Mouse (Mus musculus) embryonic stem cell, embryonic (primary cell): ENCODE data around the gene Filip1.

Source experiments
- CTCF ChIA-PET, 4 experiments: fragments of 300-600 bp in 2 of 4; fragments of 350-600 bp in 2 of 4; sonication (Branson Sonifier 250); formaldehyde crosslinking; loops; one replicate each; lab custom pipeline; 2022; ENCODE audit warnings: inconsistent platforms in 2 of 4; lab: Charles Lee
- POLR2A ChIA-PET, 4 experiments: fragments of 300-600 bp in 2 of 4; fragments of 350-600 bp in 2 of 4; sonication (Branson Sonifier 250); formaldehyde crosslinking; loops; one replicate each; lab custom pipeline; 2022; ENCODE audit warnings: antibody characterized with exemption in 4 of 4, inconsistent platforms in 1 of 4; lab: Charles Lee

The Filip1 gene

DNA sequence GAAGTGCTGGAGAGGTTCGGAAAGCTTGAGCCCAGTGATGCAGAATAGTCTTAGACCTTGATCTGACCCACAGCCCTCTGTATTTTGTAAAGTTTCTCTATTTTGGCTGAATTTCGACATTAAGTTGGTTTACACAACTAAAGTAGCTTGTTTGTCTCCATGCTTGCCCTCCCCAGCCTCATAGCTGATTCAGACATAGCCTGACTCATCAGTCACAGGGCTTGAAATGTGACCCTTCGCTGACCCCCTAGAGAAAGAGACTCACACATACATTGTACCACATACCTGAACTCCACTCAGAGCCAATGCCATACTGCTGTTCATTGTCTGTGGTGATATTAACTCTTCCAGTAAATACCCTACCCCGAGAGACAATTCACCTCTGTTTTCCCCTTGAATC lies 19.6 kb downstream of the Filip1 start:
- ChIA-PET POLR2A (no interaction called here), CTCF (interaction anchor here in 1 of 4 experiments (0.6 kb wide), 1 partner anchor 10 kb away, joined by 3 read pairs; no protein-coding TSS in a partner anchor)

GRCm38 (mm10) chr9:79990456-79991017 lies 22.1 kb downstream of the Filip1 start:
- POLR2A ChIA-PET, result no interaction called here
- CTCF ChIA-PET, result interaction anchor here in 1 of 4 experiments (1.3 kb wide), 1 partner anchor 12 kb away, joined by 3 read pairs; no protein-coding TSS in a partner anchor

DNA sequence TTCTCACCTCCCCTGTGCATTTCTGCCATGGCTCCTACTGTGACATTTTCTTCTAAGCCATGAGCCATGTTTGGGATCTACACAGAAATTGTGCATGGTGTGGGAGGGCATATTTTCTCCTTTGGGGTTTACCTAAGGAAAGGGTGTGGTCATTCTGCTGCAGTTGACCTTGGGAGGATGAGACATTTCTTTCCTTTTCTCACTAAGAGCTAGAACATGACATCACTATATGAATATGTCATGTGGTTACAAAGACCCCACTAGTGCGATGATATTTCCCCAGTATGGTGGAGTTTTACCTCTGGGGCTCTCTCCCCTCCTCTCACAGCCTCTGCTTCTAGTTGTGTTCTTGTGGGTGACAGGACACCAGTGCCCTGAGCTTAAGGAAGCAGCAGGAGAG lies 22.9 kb downstream of the Filip1 start:
- ChIA-PET CTCF (interaction anchor here in 1 of 4 experiments (0.6 to 1.3 kb wide), 2 partner anchors 13 to 244 kb away, joined by 3 to 4 read pairs; no protein-coding TSS in a partner anchor), POLR2A (interaction anchor here in 1 of 4 experiments (0.6 kb wide), 1 partner anchor 24 kb away, joined by 4 read pairs; no protein-coding TSS in a partner anchor)

GRCm38 (mm10) chr9:79989061-79989460 lies 23.6 kb downstream of the Filip1 start:
- CTCF ChIA-PET, result no interaction called here
- POLR2A ChIA-PET, result no interaction called here

- ChIA-PET POLR2A (interaction anchor here in 1 of 4 experiments (1.2 kb wide), 1 partner anchor 18 kb away, joined by 3 read pairs; no protein-coding TSS in a partner anchor), CTCF (no interaction called here)
Observed at GRCm38 (mm10) chr9:79983244-79983643, 29.4 kb downstream of the Filip1 start.

DNA sequence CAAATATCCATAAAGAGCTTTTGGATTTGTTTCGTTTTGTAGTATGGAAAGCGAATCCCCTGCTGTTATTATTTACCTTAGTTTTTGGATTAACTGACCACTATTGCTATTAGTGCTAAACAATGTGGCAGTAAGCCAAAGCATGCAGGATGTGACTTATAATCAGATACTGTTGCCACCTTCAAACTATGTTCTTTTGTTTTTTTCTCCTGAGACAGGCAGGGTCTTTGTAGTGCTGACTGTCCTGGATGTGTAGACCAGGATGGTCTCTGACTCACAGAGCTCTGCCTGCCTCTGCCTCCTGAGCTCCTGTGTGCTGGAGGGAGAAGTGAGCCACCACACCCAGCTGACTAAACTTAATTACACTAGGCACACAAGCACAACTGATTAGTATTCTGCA lies 33.4 kb downstream of the Filip1 start:
- POLR2A ChIA-PET, result no interaction called here
- CTCF ChIA-PET, result interaction anchor here in 1 of 4 experiments (0.6 kb wide), 1 partner anchor 24 kb away, joined by 7 read pairs; no protein-coding TSS in a partner anchor

DNA sequence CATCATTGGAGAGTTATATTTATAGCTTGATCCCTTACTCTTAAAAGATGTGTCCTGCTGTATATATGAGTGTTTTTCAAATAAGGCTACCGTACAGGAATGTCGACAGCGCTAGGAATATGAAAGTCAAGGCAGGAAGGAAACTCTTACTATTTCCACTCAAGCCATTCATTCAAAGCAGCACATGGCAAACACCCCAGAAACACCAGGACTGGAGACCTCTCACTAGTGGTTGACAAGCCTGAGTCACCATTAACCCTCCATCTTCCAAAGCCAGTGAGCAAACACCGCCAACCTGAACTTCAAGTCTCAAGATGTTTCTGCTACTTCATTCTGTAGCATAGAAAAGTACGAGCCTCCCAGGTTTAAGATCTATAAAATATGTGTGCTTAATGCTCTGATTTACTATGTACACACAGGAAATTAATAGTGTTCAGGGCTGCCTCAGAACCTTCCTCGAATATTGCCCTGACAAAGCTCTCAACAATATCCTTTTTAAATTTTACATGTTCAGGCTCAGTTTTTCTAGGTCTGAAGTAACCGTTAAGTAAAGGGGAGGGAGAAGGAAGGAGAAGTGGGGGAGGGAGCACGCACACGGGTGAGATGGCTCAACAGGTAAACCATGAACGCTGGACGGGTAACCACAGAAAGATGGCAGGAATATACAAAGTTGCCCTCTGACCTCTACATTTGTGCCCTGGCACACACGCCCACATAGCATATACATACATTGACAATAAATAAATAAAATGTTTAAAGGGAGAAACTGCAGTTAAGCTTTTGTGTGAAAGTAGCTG lies 34.2 kb downstream of the Filip1 start:
- POLR2A ChIA-PET, result interaction anchor here in 1 of 4 experiments (1.9 kb wide), 1 partner anchor 13 kb away, joined by 5 read pairs; no protein-coding TSS in a partner anchor
- CTCF ChIA-PET, result no interaction called here

GRCm38 (mm10) chr9:79977549-79977971 lies 35.1 kb downstream of the Filip1 start:
- POLR2A ChIA-PET, result interaction anchor here in 1 of 4 experiments (1.9 kb wide), 1 partner anchor 12 kb away, joined by 5 read pairs; no protein-coding TSS in a partner anchor
- CTCF ChIA-PET, result interaction anchor here in 1 of 4 experiments (0.5 kb wide), 1 partner anchor 88 kb away, joined by 5 read pairs; no protein-coding TSS in a partner anchor

DNA sequence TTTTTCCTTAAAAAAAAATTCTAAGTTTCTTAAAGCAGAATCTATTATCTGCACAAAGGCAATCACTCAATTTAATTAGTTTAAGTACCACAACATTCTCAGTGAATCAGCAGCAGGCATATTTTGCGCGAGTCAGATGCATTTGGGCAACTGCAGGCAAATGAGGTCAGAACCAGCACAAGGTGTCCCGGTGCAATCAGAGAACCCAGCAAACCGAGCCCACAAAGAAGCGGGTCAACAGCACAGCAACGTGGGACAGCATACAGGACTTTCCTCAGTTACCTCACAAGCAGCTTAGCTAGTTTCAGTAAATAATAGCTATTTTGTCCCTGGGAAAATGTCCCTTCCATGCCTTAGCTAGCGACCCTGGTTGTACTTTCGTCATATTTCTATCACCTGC lies 35.9 kb downstream of the Filip1 start:
- ChIA-PET CTCF (interaction anchor here in 2 of 4 experiments (0.6 kb wide), 2 partner anchors 11 to 1555 kb away, joined by 3 read pairs; no protein-coding TSS in a partner anchor), POLR2A (interaction anchor here in 1 of 4 experiments (0.6 to 1.9 kb wide), 3 partner anchors 11 to 1187 kb away, joined by 3 to 6 read pairs (median 5); no protein-coding TSS in a partner anchor)

GRCm38 (mm10) chr9:79975121-79975520 lies 37.5 kb downstream of the Filip1 start:
- ChIA-PET CTCF (no interaction called here), POLR2A (no interaction called here)

GRCm38 (mm10) chr9:79973582-79973981 lies 39.1 kb downstream of the Filip1 start:
- CTCF ChIA-PET, result no interaction called here
- POLR2A ChIA-PET, result interaction anchor here in 1 of 4 experiments (0.6 kb wide), 1 partner anchor 164 kb away, joined by 8 read pairs; no protein-coding TSS in a partner anchor

DNA sequence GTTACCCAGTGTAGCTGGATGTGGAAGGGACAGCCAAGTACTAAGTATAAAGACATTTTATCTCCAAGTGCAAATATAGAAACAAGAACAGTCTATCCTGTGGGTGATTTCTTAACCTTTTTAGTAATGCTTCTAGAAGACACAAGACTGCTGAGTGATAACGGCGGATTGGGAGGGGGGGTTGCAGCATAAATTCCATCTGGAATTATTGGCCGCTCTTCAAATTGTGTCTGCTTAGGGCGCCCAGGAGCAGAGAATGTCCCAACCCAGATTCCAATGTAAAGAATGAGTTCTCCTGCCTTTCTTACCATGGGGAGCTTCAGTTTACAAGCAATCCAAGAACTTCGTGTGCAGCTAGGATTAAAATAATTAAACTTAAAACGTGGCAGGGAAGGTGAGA lies 39.9 kb downstream of the Filip1 start:
- POLR2A ChIA-PET, result no interaction called here
- CTCF ChIA-PET, result no interaction called here

DNA sequence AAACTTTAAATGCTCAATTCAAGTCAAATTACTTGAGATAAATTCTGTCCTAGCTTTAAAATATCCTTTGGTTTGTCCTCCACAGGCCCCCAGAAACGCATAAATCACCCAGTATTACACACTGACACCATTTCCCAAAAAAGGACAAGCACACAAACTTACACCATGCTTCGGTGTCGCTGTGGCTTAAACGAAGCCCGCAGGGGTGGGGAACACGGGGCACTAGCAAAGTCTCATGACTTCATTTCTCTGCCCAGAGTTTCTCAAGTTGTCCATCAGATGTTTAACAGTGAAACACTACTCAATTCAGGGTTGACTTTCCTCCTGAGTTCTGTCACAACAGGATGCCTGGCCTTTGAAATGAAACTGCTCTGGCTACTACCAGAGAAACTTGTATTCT lies 41.0 kb downstream of the Filip1 start:
- ChIA-PET CTCF (no interaction called here), POLR2A (no interaction called here)

DNA sequence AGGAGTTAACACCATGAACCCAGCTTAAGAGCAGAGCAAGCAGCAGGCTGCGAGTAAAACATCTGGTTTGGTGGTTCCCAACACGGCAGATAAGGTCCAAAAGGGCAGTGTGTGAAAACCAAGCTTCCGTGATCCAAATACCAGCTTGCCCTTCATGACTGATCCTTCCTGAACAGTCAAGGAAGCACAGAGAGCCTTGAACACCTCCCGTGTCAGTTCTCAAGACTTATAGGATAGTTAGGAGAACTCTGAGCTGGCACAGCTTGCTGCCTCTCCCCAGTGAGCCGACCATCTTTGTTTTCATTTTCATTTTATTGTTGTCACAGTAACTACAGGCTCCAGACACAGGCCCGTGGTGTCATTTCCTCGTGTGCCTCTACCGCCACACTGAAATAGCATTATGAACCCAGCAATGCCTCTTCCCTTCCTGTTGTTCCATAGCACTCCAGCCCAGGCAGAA lies 42.0 kb downstream of the Filip1 start:
- CTCF ChIA-PET, result interaction anchor here in 1 of 4 experiments (0.6 kb wide), 1 partner anchor 23 kb away, joined by 4 read pairs; no protein-coding TSS in a partner anchor
- POLR2A ChIA-PET, result no interaction called here

- POLR2A ChIA-PET, result no interaction called here
Observed at GRCm38 (mm10) chr9:79969544-79969943, 43.1 kb downstream of the Filip1 start.

DNA sequence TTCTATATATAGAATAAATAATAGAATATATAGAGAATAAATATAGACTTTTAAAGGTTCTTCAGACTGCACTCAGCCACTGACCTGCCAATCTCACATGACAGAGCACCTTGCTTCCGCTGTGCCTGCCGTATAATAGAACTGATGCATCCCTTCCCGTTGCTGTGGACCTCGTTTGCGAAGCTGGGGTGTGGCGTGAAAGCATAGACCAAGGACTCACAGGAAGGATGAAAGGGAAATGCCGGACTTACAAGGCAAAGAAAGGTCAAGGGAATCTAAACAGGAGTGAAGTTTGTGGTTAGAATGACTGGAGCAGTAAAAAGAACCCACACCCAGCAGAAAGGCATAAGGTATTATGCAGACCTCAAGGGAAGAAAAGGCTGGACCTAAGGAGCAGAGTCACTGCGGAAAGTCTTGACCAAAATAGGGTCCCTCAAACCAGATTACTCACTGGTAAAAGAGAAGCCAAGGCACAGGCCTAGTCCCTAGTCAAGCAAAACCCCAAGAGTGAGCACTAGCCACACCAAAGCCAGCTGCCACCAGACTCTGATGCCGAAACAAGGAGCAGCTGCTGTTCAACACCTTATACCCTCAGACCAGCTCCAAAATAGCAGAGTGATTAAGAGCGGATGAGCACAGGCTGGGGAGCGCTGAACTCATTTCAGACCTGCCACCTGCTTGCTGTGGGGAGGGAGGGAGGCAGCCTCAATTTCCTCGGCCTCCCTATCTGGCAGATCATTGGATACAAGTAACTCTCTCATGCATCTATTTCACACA lies 45.8 kb downstream of the Filip1 start:
- POLR2A ChIA-PET, result no interaction called here
- CTCF ChIA-PET, result no interaction called here

More at GRCm38 (mm10) chr9:79969544-79969943, 43.1 kb downstream of the Filip1 start:
- CTCF ChIA-PET, result no interaction called here

DNA sequence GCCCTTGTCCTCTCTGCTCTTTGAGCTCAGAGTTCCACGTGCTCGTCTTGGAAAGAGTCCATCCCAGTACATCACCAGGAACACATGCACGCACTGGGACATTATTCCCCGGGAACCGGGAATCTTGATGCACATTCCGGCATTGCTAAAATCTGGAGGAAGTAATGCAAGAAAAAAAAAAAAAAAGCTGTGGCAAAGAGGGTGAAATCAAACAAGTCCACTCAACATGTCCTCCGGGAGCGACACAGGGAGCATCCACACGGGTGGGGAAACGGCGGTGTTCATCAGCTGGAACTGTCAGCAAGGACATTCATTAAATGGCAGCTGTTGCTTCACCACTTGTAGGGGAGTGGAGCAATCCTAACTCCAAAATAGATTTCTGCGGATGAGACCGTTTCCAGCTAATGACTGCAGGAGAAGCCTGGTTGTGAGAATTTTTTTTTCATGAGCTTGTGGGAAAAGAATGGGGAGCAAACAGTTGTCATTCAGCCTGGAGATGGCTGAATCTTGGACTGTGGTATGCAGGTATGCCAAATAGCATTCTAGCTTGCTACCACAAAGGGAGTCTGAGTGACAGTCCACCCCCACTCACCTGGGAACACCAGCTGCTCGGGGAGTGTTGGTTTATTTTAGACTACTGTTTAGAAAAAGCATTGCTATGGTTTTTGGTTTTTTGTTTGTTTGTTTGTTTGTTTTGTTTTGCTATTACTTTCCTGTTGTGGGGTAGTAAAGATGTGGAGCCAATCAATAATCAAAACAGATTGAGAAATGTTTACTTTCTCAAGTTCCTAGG lies 46.9 kb downstream of the Filip1 start:
- ChIA-PET CTCF (interaction anchor here in 2 of 4 experiments (0.5 to 0.6 kb wide), 2 partner anchors 11 to 237 kb away, joined by 3 to 13 read pairs; no protein-coding TSS in a partner anchor), POLR2A (interaction anchor here in 2 of 4 experiments (0.6 to 1.3 kb wide), 5 partner anchors 12 to 198 kb away, joined by 3 to 5 read pairs (median 3); no protein-coding TSS in a partner anchor)
